Mouse (Mus musculus): ENCODE data around the gene Prkaa2. TPM values are rescaled to one million over a fixed set of nuclear protein-coding genes. Genes with fewer than 3 reads are reported as not detected.

Gene Prkaa2
- polyA plus RNA-seq, 1 experiment from 2014 or later = 6.2 TPM

- no peaks in the 10 kb centered on the region for H3K36me3 ChIP-seq (ENCODE audit: poor library complexity, severe bottlenecking)
- H3K9ac ChIP-seq = no peak overlapping the region
- no peaks in the 10 kb centered on the region for H3K27me3 ChIP-seq
- H3K4me1 ChIP-seq = peaks cover 21% of the 10 kb centered on the region; the same call in 1 of the 2 replicates
- ATAC-seq = no peak
- 91% methylated on average over 6 of the region's 6 CpGs for WGBS
- H3K4me2 ChIP-seq = no peak overlapping the region
- no peak overlapping the region for H3K27ac ChIP-seq
- no peak overlapping the region for H3K4me3 ChIP-seq
- H3K9me3 ChIP-seq (replicated peaks) = no peaks in the 10 kb centered on the region
Measured at GRCm38 (mm10) chr4:105104099-105104872, 5.4 kb downstream of the Prkaa2 start.

- peak; percentile 38; the same call in 1 of the 2 replicates for ATAC-seq
- Histone ChIP-seq H3K36me3 (ENCODE audit: poor library complexity, severe bottlenecking) (no peaks in the 10 kb centered on the region), H3K4me3 (no peak overlapping the region), H3K4me1 (peaks cover 10% of the 10 kb centered on the region; the same call in 1 of the 2 replicates), H3K9me3 (replicated peaks) (no peaks in the 10 kb centered on the region), H3K4me2 (no peak overlapping the region), H3K27me3 (no peaks in the 10 kb centered on the region), H3K9ac (no peak overlapping the region), H3K27ac (no peak overlapping the region)
- 86% methylated on average over 4 of the region's 4 CpGs for WGBS
Measured at GRCm38 (mm10) chr4:105101337-105101688, 8.4 kb downstream of the Prkaa2 start.

GRCm38 (mm10) chr4:105100508-105101336, 9.0 kb downstream of the Prkaa2 start:
- no peak overlapping the region for H3K4me2 ChIP-seq
- no peak overlapping the region for H3K9ac ChIP-seq
- peaks cover 10% of the 10 kb centered on the region; the same call in 1 of the 2 replicates for H3K4me1 ChIP-seq
- no peaks in the 10 kb centered on the region for H3K9me3 ChIP-seq (replicated peaks)
- no peak overlapping the region for H3K27ac ChIP-seq
- ATAC-seq = peak; percentile 77
- no peaks in the 10 kb centered on the region for H3K36me3 ChIP-seq (ENCODE audit: poor library complexity, severe bottlenecking)
- no peaks in the 10 kb centered on the region for H3K27me3 ChIP-seq
- WGBS = 37% methylated on average over 5 of the region's 5 CpGs
- no peak overlapping the region for H3K4me3 ChIP-seq

GRCm38 (mm10) chr4:105098660-105099059, 11.0 kb downstream of the Prkaa2 start:
- ATAC-seq = no peak

GRCm38 (mm10) chr4:105098158-105098557, 11.5 kb downstream of the Prkaa2 start:
- ATAC-seq = no peak
- H3K4me1 ChIP-seq = peaks cover 10% of the 10 kb centered on the region
- no peak overlapping the region for H3K27ac ChIP-seq
- no peaks in the 10 kb centered on the region for H3K36me3 ChIP-seq (ENCODE audit: poor library complexity, severe bottlenecking)
- H3K9me3 ChIP-seq (replicated peaks) = no peaks in the 10 kb centered on the region
- H3K9ac ChIP-seq = no peak overlapping the region
- 81% methylated on average over 8 of the region's 8 CpGs for WGBS
- H3K27me3 ChIP-seq = no peaks in the 10 kb centered on the region
- no peak overlapping the region for H3K4me3 ChIP-seq
- H3K4me2 ChIP-seq = no peak overlapping the region

More at GRCm38 (mm10) chr4:105098660-105099059, 11.0 kb downstream of the Prkaa2 start:
- Histone ChIP-seq H3K9ac (no peak overlapping the region), H3K36me3 (ENCODE audit: poor library complexity, severe bottlenecking) (no peaks in the 10 kb centered on the region), H3K4me3 (no peak overlapping the region), H3K4me1 (peaks cover 10% of the 10 kb centered on the region), H3K27ac (no peak overlapping the region), H3K4me2 (no peak overlapping the region), H3K9me3 (replicated peaks) (no peaks in the 10 kb centered on the region), H3K27me3 (no peaks in the 10 kb centered on the region)
- 92% methylated on average over 7 of the region's 7 CpGs for WGBS

GRCm38 (mm10) chr4:105095316-105095715, 14.4 kb downstream of the Prkaa2 start:
- WGBS = 56% methylated on average over 5 of the region's 5 CpGs
- no peak for ATAC-seq
- Histone ChIP-seq H3K9me3 (replicated peaks) (no peaks in the 10 kb centered on the region), H3K36me3 (ENCODE audit: poor library complexity, severe bottlenecking) (no peaks in the 10 kb centered on the region), H3K27me3 (no peaks in the 10 kb centered on the region), H3K4me1 (no peaks in the 10 kb centered on the region; the same call in 1 of the 2 replicates), H3K4me3 (no peak overlapping the region), H3K27ac (no peak overlapping the region), H3K4me2 (no peak overlapping the region), H3K9ac (no peak overlapping the region)

GRCm38 (mm10) chr4:105093951-105094350, 15.7 kb downstream of the Prkaa2 start:
- Histone ChIP-seq H3K27me3 (no peaks in the 10 kb centered on the region), H3K36me3 (ENCODE audit: poor library complexity, severe bottlenecking) (no peaks in the 10 kb centered on the region), H3K9me3 (replicated peaks) (no peaks in the 10 kb centered on the region), H3K4me2 (no peak overlapping the region), H3K4me1 (no peaks in the 10 kb centered on the region; the same call in 1 of the 2 replicates), H3K27ac (no peak overlapping the region), H3K9ac (no peak overlapping the region), H3K4me3 (no peak overlapping the region)
- no peak for ATAC-seq
- 90% methylated on average over 1 of the region's 1 CpGs for WGBS

GRCm38 (mm10) chr4:105090417-105090816, 19.3 kb downstream of the Prkaa2 start:
- Histone ChIP-seq H3K4me3 (no peak overlapping the region), H3K27me3 (no peaks in the 10 kb centered on the region), H3K36me3 (ENCODE audit: poor library complexity, severe bottlenecking) (no peaks in the 10 kb centered on the region), H3K9me3 (replicated peaks) (no peaks in the 10 kb centered on the region), H3K4me1 (no peaks in the 10 kb centered on the region; the same call in 1 of the 2 replicates), H3K27ac (no peak overlapping the region), H3K4me2 (no peak overlapping the region), H3K9ac (no peak overlapping the region)
- no peak for ATAC-seq
- WGBS = 87% methylated on average over 5 of the region's 5 CpGs

GRCm38 (mm10) chr4:105089386-105089785, 20.3 kb downstream of the Prkaa2 start:
- no peaks in the 10 kb centered on the region for H3K9me3 ChIP-seq (replicated peaks)
- no peak overlapping the region for H3K4me2 ChIP-seq
- no peaks in the 10 kb centered on the region for H3K36me3 ChIP-seq (ENCODE audit: poor library complexity, severe bottlenecking)
- H3K4me1 ChIP-seq = no peaks in the 10 kb centered on the region
- no peak for ATAC-seq
- H3K27ac ChIP-seq = no peak overlapping the region
- no peak overlapping the region for H3K4me3 ChIP-seq
- no peak overlapping the region for H3K9ac ChIP-seq
- WGBS = 94% methylated on average over 7 of the region's 7 CpGs
- H3K27me3 ChIP-seq = no peaks in the 10 kb centered on the region

- H3K27me3 ChIP-seq = no peaks in the 10 kb centered on the region
- no peaks in the 10 kb centered on the region for H3K9me3 ChIP-seq (replicated peaks)
- ATAC-seq = no peak
- WGBS = 88% methylated on average over 2 of the region's 2 CpGs
- no peak overlapping the region for H3K9ac ChIP-seq
- no peaks in the 10 kb centered on the region for H3K4me1 ChIP-seq
- H3K4me3 ChIP-seq = no peak overlapping the region
- H3K27ac ChIP-seq = no peak overlapping the region
- no peak overlapping the region for H3K4me2 ChIP-seq
- H3K36me3 ChIP-seq (ENCODE audit: poor library complexity, severe bottlenecking) = no peaks in the 10 kb centered on the region
Measured at GRCm38 (mm10) chr4:105088671-105089070, 21.0 kb downstream of the Prkaa2 start.

GRCm38 (mm10) chr4:105076152-105076551, 33.5 kb downstream of the Prkaa2 start:
- WGBS = 89% methylated on average over 6 of the region's 6 CpGs
- no peaks in the 10 kb centered on the region for H3K36me3 ChIP-seq (ENCODE audit: poor library complexity, severe bottlenecking)
- no peak overlapping the region for H3K4me2 ChIP-seq
- no peak overlapping the region for H3K9ac ChIP-seq
- H3K27ac ChIP-seq = no peak overlapping the region
- no peak overlapping the region for H3K4me3 ChIP-seq
- H3K4me1 ChIP-seq = no peaks in the 10 kb centered on the region
- no peaks in the 10 kb centered on the region for H3K27me3 ChIP-seq
- H3K9me3 ChIP-seq (replicated peaks) = no peaks in the 10 kb centered on the region
- ATAC-seq = no peak

- H3K4me3 ChIP-seq = no peak overlapping the region
- H3K9me3 ChIP-seq (replicated peaks) = no peaks in the 10 kb centered on the region
- 92% methylated on average over 3 of the region's 3 CpGs for WGBS
- H3K36me3 ChIP-seq (ENCODE audit: poor library complexity, severe bottlenecking) = no peaks in the 10 kb centered on the region
- H3K4me1 ChIP-seq = no peaks in the 10 kb centered on the region
- H3K27me3 ChIP-seq = no peaks in the 10 kb centered on the region
- H3K27ac ChIP-seq = no peak overlapping the region
- no peak for ATAC-seq
- no peak overlapping the region for H3K4me2 ChIP-seq
- H3K9ac ChIP-seq = no peak overlapping the region
Measured at GRCm38 (mm10) chr4:105071761-105072427, 37.8 kb downstream of the Prkaa2 start.

All from forebrain, embryonic 13.5 days (tissue).